Mouse (Mus musculus): ENCODE measurements around the gene Cox4i2. TPM values are rescaled to one million over a fixed set of nuclear protein-coding genes. Genes with fewer than 3 reads are reported as not detected.

The Cox4i2 gene
- polyA plus RNA-seq, 1 experiment from 2014 or later: 9.5 TPM

DNA sequence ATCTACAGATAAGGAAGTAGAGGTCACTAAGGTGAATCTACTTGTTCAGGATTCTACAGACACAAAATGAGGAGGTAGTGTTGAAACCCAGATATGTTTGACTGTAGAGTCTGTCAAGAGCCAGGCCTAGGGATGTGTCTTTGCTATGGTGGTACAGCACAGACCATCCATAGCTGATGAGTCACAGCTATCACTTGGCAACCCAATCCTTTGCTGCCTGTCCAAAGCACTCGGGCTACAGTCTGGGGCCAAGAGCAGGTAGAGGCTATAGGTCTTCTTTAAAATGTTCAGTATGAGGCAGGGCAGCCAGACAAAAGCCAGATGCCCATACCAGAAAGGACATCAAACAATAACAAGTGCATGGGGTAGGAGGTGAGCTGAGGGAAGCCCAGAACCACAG, 43.6 kb downstream of the Cox4i2 start:
- WGBS: 70% methylated on average over 1 of the region's 1 CpGs
- no peak for TF ChIP-seq CTCF (IDR thresholded peaks at IDR 0.05; ENCODE audit: low read depth)
- H3K4me3 ChIP-seq (ENCODE audit: low read depth, low read length): no peak overlapping the region
- H3K9me3 ChIP-seq (ENCODE audit: control insufficient read depth): no peaks in the 10 kb centered on the region
- no peaks in the 10 kb centered on the region for H3K27me3 ChIP-seq (replicated peaks; ENCODE audit: control insufficient read depth, insufficient read depth, low read length)
- H3K36me3 ChIP-seq (ENCODE audit: control insufficient read depth, insufficient read depth): no peaks in the 10 kb centered on the region
- no peak overlapping the region for H3K9ac ChIP-seq (ENCODE audit: low read depth, low read length)
- H3K4me2 ChIP-seq (replicated peaks; ENCODE audit: low read depth): no peak overlapping the region
- H3K4me1 ChIP-seq (replicated peaks; ENCODE audit: control insufficient read depth, insufficient read depth, low read length): no peaks in the 10 kb centered on the region
- no peak for ATAC-seq
- H3K27ac ChIP-seq (ENCODE audit: low read depth, low read length): no peak overlapping the region

DNA sequence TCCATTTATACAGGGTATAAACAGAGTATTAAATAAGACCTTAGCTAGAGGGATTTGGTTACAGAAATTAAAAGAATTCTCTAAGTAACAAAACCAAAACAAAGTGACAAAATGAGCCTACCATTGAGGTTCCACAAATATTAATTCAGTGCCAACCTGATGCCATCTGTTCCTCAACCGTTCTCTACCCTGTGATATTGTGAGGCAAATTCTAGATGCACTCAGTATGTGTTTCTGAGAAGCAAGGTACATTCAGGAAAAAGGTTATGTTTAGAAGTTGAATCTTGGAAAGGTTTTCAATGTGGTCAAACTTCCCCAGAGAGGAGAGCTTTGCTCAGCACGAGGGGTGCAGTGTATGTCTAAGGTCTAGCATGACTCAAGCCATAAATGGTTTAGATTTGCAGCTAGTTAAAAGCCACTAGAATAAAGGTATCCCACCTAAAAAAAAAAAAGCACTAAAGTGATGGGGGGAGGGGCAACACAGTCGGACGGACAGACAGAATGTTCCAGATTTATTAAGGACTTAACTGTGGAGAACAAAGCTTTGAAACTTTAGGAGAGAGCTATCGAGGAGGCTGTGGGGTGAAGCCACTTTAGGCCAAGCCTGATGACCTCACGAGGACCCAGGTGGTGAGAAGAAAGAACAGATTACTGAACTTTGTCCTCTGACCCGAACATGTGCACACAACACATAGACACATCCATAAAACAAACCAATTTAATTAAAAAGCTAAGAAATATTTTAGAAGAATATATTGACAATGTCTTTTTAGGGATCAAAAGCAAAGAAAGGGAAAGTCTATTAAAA, 46.2 kb downstream of the Cox4i2 start:
- H3K27me3 ChIP-seq (replicated peaks; ENCODE audit: control insufficient read depth, insufficient read depth, low read length): no peaks in the 10 kb centered on the region
- no peak for TF ChIP-seq CTCF (IDR thresholded peaks at IDR 0.05; ENCODE audit: low read depth)
- peaks cover 4% of the 10 kb centered on the region; the same call in 1 of the 2 replicates for H3K4me1 ChIP-seq (replicated peaks; ENCODE audit: control insufficient read depth, insufficient read depth, low read length)
- no peak overlapping the region for H3K9ac ChIP-seq (ENCODE audit: low read depth, low read length)
- peak overlapping the region; percentile 41; the same call in 1 of the 2 replicates for H3K27ac ChIP-seq (ENCODE audit: low read depth, low read length)
- no peaks in the 10 kb centered on the region for H3K36me3 ChIP-seq (ENCODE audit: control insufficient read depth, insufficient read depth)
- WGBS: 46% methylated on average over 7 of the region's 7 CpGs
- H3K4me2 ChIP-seq (replicated peaks; ENCODE audit: low read depth): no peak overlapping the region
- no peaks in the 10 kb centered on the region for H3K9me3 ChIP-seq (ENCODE audit: control insufficient read depth)
- no peak overlapping the region for H3K4me3 ChIP-seq (ENCODE audit: low read depth, low read length)
- ATAC-seq: no peak

DNA sequence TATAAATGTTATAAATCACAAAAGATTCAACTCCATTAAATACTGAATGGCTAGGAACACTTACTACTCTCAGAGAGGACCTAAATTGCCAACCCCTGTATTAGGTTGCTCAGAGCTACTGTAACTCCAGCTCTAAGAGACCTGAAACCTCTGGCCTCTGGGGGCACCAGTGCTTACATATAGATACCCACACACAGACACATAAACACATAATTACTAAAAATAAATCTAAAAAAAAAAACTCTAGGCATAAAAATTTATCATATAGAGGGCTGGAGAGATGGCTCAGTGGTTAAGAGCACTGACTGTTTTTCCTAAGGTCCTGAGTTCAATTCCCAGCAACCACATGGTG, 46.8 kb downstream of the Cox4i2 start:
- Histone ChIP-seq H3K9me3 (ENCODE audit: control insufficient read depth) (no peaks in the 10 kb centered on the region), H3K4me1 (replicated peaks; ENCODE audit: control insufficient read depth, insufficient read depth, low read length) (peaks cover 4% of the 10 kb centered on the region; the same call in 1 of the 2 replicates), H3K36me3 (ENCODE audit: control insufficient read depth, insufficient read depth) (no peaks in the 10 kb centered on the region), H3K27me3 (replicated peaks; ENCODE audit: control insufficient read depth, insufficient read depth, low read length) (no peaks in the 10 kb centered on the region), H3K4me2 (replicated peaks; ENCODE audit: low read depth) (no peak overlapping the region), H3K9ac (ENCODE audit: low read depth, low read length) (no peak overlapping the region), H3K27ac (ENCODE audit: low read depth, low read length) (no peak overlapping the region), H3K4me3 (ENCODE audit: low read depth, low read length) (no peak overlapping the region)
- ATAC-seq: no peak
- TF ChIP-seq CTCF (IDR thresholded peaks at IDR 0.05; ENCODE audit: low read depth): 0 out of 2 replicates have a peak, but pooled peaks have one; percentile 11

- H3K4me3 ChIP-seq (ENCODE audit: low read depth, low read length): no peak overlapping the region
- 91% methylated on average over 10 of the region's 10 CpGs for WGBS
- no peaks in the 10 kb centered on the region for H3K9me3 ChIP-seq (ENCODE audit: control insufficient read depth)
- H3K4me1 ChIP-seq (replicated peaks; ENCODE audit: control insufficient read depth, insufficient read depth, low read length): peaks cover 4% of the 10 kb centered on the region; the same call in 1 of the 2 replicates
- H3K36me3 ChIP-seq (ENCODE audit: control insufficient read depth, insufficient read depth): no peaks in the 10 kb centered on the region
- TF ChIP-seq CTCF (IDR thresholded peaks at IDR 0.05; ENCODE audit: low read depth): no peak
- H3K9ac ChIP-seq (ENCODE audit: low read depth, low read length): no peak overlapping the region
- H3K27me3 ChIP-seq (replicated peaks; ENCODE audit: control insufficient read depth, insufficient read depth, low read length): no peaks in the 10 kb centered on the region
- no peak for ATAC-seq
- no peak overlapping the region for H3K4me2 ChIP-seq (replicated peaks; ENCODE audit: low read depth)
- no peak overlapping the region for H3K27ac ChIP-seq (ENCODE audit: low read depth, low read length)
These were observed 48.3 kb downstream of the Cox4i2 start for GRCm38 (mm10) chr2:152802303-152802702.

DNA sequence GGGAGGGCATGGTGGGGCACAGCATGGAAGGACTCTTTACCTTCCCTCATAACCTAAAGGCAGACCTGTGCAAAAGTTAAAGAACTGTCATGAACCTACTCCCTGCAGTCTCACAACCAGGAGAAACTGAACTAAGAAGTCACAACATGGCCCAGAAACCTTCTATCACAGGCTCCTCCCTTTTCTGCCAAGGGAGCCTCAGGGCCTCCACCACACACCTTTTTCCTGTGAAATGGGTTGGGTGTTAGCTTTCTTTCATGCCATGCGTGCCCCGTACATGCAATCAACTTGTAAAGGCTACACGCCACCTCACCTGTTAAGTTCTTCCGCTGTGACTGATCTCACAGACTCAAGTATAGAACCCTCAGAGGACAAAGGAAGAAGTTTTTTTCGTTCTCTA, 49.1 kb downstream of the Cox4i2 start:
- Histone ChIP-seq H3K4me3 (ENCODE audit: low read depth, low read length) (no peak overlapping the region), H3K4me2 (replicated peaks; ENCODE audit: low read depth) (no peak overlapping the region), H3K27ac (ENCODE audit: low read depth, low read length) (no peak overlapping the region), H3K27me3 (replicated peaks; ENCODE audit: control insufficient read depth, insufficient read depth, low read length) (no peaks in the 10 kb centered on the region), H3K4me1 (replicated peaks; ENCODE audit: control insufficient read depth, insufficient read depth, low read length) (peaks cover 4% of the 10 kb centered on the region; the same call in 1 of the 2 replicates), H3K9ac (ENCODE audit: low read depth, low read length) (no peak overlapping the region), H3K9me3 (ENCODE audit: control insufficient read depth) (no peaks in the 10 kb centered on the region), H3K36me3 (ENCODE audit: control insufficient read depth, insufficient read depth) (no peaks in the 10 kb centered on the region)
- TF ChIP-seq CTCF (IDR thresholded peaks at IDR 0.05; ENCODE audit: low read depth): no peak
- ATAC-seq: no peak
- 77% methylated on average over 5 of the region's 5 CpGs for WGBS

DNA sequence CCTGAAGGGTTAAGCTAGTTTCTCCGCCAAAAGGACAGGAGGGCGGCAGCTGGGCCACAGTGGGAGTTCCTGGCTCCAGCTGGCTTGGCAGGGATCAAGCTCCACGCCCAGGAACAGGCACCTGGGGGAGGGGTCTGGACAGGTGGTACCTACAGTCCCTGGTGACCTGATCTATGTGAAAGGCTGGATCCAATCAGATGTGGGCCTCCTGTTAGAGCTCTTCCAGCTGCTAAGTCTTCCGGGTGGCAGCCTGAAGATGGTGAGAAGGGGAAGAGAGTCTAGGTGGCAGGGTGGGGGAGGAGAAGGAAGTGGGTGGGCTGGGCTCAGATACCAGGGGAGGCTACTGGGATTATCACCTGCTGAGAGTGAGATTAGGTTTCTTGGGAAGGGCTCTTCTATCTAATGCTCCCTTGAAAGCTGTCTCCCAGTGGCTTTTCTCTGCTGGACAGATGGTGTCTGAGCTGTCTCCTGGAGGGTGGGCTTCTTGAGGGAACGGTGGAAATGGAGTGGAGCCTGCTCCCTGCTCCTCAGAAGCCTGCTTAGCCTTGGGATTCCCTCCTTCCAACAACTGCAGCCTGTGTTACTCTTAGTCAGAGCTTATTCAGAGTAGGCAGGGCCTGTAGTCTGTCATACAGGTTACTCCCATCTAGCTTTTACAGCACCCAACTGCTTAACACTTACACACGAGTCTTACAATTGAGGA, 50.6 kb downstream of the Cox4i2 start:
- Histone ChIP-seq H3K9ac (ENCODE audit: low read depth, low read length) (0 out of 2 replicates have a peak overlapping the region, but pooled peaks have one; percentile 17), H3K4me1 (replicated peaks; ENCODE audit: control insufficient read depth, insufficient read depth, low read length) (peaks cover 9% of the 10 kb centered on the region; the same call in 1 of the 2 replicates), H3K4me3 (ENCODE audit: low read depth, low read length) (no peak overlapping the region), H3K4me2 (replicated peaks; ENCODE audit: low read depth) (0 out of 2 replicates have a peak overlapping the region, but pooled peaks have one; percentile 17), H3K27me3 (replicated peaks; ENCODE audit: control insufficient read depth, insufficient read depth, low read length) (no peaks in the 10 kb centered on the region), H3K9me3 (ENCODE audit: control insufficient read depth) (no peaks in the 10 kb centered on the region), H3K36me3 (ENCODE audit: control insufficient read depth, insufficient read depth) (no peaks in the 10 kb centered on the region), H3K27ac (ENCODE audit: low read depth, low read length) (peak overlapping the region; percentile 60)
- no peak for TF ChIP-seq CTCF (IDR thresholded peaks at IDR 0.05; ENCODE audit: low read depth)
- WGBS: 7% methylated on average over 6 of the region's 6 CpGs
- peak; percentile 60 for ATAC-seq
